Mouse (Mus musculus) right cerebral cortex, adult 2 months (tissue): ENCODE measurements around the gene Dlg2.

ENCODE experiments used
- DNase-seq, 2 experiments: peaks; one replicate each; pipeline ENCODE4 v3.0.0; 2021 to 2022; ENCODE audit warnings: low spot score in 2 of 2

Gene Dlg2

DNA sequence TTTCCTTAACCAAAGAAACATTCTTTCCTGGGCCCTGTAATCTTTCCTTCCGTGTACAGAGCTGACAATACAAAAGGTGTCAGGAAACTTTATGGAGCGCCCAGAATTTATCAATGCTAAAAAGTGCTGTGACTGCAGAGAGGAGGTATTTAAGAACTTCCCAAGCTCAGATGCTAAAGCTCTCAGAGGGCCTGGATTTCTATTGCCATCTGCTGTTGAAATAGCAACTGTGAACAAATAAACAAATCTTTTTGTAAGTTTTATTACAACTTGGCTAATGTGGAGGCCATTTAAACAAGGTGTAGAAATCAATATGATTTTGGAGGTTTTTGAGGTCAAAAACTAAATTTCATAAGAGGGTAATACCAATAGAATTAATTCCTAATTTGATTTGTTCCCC is 1570.8 kb downstream of the Dlg2 start:
- no peak for DNase-seq

- peak in 1 of 2 experiments; percentile 38 for DNase-seq
Observed at GRCm38 (mm10) chr7:92048876-92049275, 1572.4 kb downstream of the Dlg2 start.

- DNase-seq: no peak
Observed at GRCm38 (mm10) chr7:92066851-92067250, 1590.4 kb downstream of the Dlg2 start.

DNA sequence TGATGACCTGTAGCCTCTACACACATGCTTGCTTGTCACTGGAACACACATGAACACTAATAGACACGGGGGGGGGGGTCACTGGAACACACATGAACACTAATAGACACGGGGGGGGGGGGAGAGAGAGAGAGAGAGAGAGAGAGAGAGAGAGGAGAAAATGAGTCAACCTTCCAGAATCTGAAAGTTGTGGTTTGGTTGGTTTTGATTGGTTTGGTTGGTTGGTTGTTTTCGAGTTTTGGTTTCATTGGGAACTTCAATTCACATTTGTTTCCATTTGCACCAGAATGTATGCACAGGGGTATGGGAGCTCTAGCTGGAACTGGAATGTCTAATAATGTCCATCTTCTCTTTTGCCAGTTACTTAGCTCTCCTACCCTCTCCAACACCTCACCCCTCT is 1611.0 kb downstream of the Dlg2 start:
- no peak for DNase-seq

DNA sequence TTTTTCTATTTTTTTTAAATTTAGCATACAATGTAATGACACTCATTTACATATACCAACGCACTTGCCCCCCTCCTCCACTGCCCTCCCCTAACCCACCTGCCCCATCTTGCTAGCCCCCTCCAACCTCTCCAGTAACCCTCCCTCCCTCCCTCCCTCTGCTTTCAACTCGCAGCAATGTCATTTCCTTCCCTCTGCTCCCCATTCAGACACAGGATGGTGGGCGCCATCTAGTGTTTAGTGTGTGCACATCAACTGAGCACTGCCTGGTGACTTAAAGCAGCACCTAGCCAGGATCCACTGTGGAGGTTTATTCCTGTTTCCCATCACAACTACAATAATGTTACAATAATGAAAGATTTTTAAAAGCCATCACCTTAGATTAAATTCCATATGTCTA is 1617.4 kb downstream of the Dlg2 start:
- peak; percentile 71 to 80 for DNase-seq

DNA sequence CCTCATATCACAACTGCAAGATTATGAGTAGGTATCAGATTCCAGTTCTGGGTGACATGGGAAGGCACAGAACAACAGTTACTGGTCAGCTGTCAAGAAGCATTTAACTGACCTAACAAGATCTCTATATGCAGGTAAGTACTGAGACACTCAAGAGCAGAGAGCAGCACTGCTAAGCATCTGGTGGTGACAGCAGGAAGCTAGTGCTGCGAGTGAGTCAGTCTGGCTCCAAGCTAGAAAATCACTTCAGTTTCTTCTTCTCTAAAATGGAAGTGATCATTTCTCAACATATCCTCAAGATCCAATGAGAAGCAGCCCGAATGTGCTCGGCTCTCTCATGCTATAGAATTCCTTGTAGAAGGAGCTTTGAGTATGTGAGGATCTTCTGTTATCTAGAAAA is 1618.7 kb downstream of the Dlg2 start:
- DNase-seq: peak; percentile 36 to 45

DNA sequence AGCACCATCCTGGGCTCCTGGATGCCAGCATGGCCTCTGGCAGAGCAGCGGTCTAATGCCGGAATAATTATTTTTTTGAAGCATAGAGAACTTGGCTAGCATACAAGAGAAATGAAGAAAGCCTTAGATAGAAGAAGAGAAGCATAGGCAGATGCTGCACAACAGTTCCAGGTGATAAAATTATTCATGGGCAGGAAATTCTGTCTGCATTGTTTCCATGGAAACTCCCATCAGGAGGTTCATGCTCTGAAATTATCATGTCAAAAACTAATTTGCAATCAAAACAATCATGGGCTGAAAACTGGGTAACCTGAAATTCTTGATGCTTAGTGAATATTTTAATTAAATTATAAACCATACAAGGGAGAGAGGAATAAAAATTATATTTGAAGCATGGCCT is 1624.4 kb downstream of the Dlg2 start:
- no peak for DNase-seq

GRCm38 (mm10) chr7:92102892-92103543 is 1626.5 kb downstream of the Dlg2 start:
- peak; percentile 78 to 83 for DNase-seq

GRCm38 (mm10) chr7:92105477-92105876 is 1629.0 kb downstream of the Dlg2 start:
- DNase-seq: no peak

GRCm38 (mm10) chr7:92105956-92106355 is 1629.5 kb downstream of the Dlg2 start:
- DNase-seq: no peak

- DNase-seq: no peak
Observed at GRCm38 (mm10) chr7:92113065-92113464, 1636.6 kb downstream of the Dlg2 start.

DNA sequence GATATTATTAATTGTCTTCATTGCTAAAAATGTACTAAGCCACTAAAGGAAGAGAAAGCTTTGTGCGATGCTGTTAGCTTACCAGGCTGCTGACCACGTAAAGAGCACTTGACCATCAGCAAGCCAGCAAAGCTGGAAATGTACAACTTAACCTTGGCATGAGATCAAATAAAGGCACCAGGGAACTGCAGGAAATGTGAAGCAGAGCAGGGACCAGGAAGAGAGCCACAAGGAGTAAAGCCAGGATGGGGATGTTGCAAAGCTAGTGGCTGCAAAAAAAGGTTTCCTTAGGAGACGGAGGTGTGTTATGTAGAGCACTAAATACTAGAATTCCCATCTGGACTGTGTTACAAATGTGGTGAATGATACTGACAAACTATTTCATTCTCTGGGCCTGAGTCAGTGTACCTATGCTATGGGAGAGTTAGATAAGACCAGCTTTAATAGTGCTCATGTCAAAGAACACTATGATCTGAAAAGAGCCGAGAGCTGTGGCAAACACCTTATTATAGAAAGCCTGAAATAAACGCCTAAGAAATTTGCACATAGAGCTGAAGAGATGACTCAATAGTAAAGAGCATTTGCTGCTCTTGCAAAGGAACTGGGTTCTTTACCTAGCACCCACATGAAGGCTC is 1638.9 kb downstream of the Dlg2 start:
- DNase-seq: no peak

GRCm38 (mm10) chr7:92123276-92123675 is 1646.8 kb downstream of the Dlg2 start:
- DNase-seq: no peak

DNA sequence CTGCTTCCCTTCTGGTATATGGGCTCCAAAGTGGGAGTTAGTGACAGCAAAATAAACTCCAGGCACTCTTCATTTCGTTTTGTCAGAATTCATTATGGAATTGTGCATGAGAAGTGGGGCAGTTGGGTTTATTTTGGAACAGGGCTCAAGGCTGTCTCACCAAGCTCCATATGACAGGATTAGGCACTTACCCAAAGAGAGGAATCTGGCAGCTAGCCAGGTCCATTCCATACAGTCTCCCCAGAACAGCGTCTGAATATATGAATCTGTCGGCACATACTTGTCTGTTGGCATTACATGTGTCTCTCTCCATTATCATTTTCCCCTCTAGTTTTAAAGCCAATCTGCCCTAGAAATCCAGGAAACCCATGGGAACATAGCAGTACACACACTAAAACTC is 1649.4 kb downstream of the Dlg2 start:
- DNase-seq: peak; percentile 47 to 57

GRCm38 (mm10) chr7:92134301-92134700 is 1657.8 kb downstream of the Dlg2 start:
- no peak for DNase-seq

DNA sequence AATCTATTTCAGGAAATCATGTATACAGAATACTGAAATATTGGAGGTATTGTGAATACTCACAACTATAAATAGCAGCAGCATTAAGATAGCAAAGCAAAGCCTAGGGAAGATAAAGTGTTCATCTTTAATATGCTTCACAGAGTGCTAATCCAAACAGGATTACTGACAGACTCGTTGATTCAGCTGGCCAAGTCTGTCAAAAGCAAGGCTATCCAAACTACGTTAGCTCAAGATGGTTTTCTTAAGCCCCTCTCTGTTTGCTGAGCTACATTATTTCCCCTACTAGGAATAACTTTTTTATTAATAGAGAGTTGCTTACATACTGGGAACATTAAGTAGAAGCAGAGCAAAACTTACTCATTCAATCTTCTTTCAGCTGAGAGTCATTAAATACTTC is 1659.2 kb downstream of the Dlg2 start:
- DNase-seq: no peak

DNA sequence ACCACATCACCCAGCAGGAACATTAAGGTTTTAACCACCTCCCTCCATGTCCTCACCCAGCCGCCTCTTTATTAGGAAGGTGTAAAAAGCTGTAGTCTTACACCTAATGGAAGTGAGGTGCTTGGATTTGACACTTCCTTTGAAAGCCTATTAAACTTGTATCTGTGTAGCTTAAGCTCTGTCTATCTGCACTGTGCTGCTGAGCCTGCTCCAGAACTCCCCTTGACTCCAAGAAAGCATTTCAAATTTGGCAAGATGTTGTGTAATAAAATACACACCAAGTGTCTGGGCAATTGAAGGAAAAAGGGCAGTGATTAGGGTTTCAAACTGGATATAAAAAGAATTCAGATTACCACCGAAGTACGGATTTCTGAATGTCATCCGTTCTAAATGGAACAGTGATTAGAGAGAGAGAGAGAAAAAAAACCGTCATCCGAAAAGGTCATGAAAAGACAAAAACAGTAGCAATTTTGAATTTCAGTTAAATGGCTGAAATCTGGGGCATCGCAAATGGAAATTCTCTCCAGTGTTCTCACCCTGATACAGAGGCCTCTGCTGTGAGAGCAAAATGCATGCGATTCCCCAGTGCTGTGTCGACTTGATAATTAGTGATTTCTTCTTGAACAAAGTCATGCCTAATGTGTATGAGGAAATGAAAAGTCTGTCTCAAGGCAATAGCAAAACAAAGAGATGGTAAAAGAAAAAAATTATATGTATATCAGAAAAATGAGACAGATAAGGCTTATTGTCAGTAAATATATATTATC is 1663.8 kb downstream of the Dlg2 start:
- DNase-seq: no peak

- DNase-seq: no peak
Observed at GRCm38 (mm10) chr7:92147499-92147898, 1671.0 kb downstream of the Dlg2 start.

DNA sequence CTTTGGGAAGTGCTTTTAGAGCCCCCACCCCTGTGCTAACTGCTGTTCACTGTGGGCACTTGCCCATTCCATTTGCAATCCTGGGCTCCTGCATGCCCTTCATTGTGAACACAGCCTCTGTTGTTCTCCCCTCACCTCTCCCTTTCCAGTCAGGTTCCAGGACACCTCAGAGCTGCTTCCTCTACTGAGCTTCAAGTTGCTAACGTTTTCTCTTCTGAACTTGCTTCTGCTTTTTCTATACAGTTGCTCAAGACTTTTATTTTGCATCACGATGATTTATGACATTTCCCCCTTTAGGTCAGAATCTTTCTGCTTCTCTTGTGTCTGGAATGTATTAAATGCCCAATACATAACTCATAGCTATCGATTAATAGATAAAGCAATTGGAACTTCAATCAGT is 1674.3 kb downstream of the Dlg2 start:
- no peak for DNase-seq

GRCm38 (mm10) chr7:92154603-92155002 is 1678.1 kb downstream of the Dlg2 start:
- no peak for DNase-seq

- no peak for DNase-seq
Observed at GRCm38 (mm10) chr7:92163150-92163549, 1686.7 kb downstream of the Dlg2 start.

DNA sequence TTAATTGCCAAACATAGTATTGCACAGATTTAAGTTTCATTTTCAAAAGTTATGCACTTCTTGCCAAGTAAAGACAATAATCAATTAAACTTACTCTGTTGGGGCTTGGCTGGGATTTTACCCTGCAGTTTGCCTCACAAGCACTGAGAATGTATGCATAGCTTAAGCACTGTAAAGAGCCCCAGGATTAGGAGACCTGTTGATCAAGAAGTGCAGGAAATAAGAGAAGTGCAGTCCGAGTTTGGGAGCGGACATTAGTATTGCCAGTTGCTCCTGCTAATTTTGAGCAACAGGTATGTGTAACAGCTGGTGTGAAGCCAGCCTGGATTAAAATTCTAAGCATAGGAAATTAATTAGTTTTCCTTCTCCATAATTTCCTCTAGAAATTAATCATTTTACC is 1687.8 kb downstream of the Dlg2 start:
- no peak for DNase-seq
